Comparison of ENCODE assay signal across 9 mouse cellular contexts in the genomic region with DNA sequence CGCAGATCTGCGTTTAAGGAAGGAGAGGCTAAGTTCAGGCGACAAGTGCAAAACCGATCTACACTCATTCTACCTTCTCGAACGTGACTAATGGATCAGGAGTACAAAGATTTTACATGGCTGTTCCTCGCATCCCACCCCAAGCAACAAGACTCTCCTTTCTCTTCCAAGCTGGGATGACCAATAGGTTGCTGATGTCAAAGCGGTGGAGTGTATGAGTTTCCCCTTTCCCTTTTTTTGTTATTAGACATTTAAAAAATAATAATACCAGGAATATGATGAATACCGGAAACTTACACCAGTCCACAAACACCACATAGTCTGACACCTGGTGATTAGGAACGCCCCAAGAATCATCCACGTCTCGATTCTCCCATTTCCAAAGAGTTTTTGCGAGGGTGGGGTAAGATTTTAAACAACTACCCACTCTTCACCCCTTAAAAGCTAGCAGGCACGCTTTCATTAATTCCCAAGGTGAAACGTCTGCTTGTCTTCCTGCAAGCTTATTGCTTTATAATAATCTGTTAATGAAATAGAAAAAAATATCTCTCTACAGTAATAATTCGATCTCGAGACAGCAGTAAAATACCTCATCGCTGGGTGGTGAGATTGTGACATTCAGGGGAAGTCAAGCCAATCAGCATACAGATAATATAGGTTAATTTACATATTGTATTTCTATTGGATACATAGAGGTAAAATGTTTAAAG. TPM values are rescaled to one million over a fixed set of nuclear protein-coding genes. Genes with fewer than 3 reads are reported as not detected.
DNase-seq lines count a peak whose midpoint lies in the region; ATAC-seq and TF ChIP-seq lines count a peak whose summit lies in the region.
"Had no signal": no experiment of that assay in that cellular context is flagged by ENCODE, and none has a peak within 500 bp of the region (broad histone marks: within the 10 kb centered on the region; RNA-seq: fewer than 3 reads in every experiment).

Gpr85 (minus strand) TSS at position 598 of the 710 bp plus-strand sequence.

- H3K9ac ChIP-seq in limb, embryonic 11.5 days (ENCODE audit: low read length): peak within 1 kb of the TSS; percentile 82

- peak within 1 kb of the TSS; percentile 66 for H3K4me3 ChIP-seq in hindbrain, embryonic 10.5 days
- peak within 1 kb of the TSS; percentile 57 for H3K4me3 ChIP-seq in limb, embryonic 11.5 days (ENCODE audit: low read depth, low read length)
- H3K4me3 ChIP-seq in olfactory bulb, adult 2 months (ENCODE audit: insufficient read depth, low read depth, low read length): peak within 1 kb of the TSS; percentile 93

- peak; percentile 21 for DNase-seq in embryo, embryonic 10 days (ENCODE audit: low spot score)
- DNase-seq in embryo, embryonic 9.5 days (ENCODE audit: extremely low spot score): no peak
- peak; percentile 34 for DNase-seq in hindbrain, embryonic 10.5 days (ENCODE audit: low spot score)
- peak; percentile 31 for DNase-seq in limb, embryonic 11.5 days (ENCODE audit: low spot score)
- no peak for DNase-seq in thymus, postnatal 0 days (ENCODE audit: low spot score)

- peak; percentile 60 for ATAC-seq in CD4-positive, CD25-positive, alpha-beta regulatory T cell, adult 4 months
- peak; percentile 68 for ATAC-seq in common myeloid progenitor, adult 5-6 weeks (replicated peaks; ENCODE audit: low read depth, poor library complexity, severe bottlenecking)
- ATAC-seq in limb, embryonic 11.5 days (ENCODE audit: insufficient number of reproducible peaks, low FRiP score, low TSS enrichment, low read depth): no peak

- H3K9me3 ChIP-seq in hindbrain, embryonic 10.5 days: no peaks in the 10 kb centered on the region
- no peaks in the 10 kb centered on the region for H3K9me3 ChIP-seq in limb, embryonic 11.5 days (ENCODE audit: control insufficient read depth, low read length)

- TF ChIP-seq POLR2A in olfactory bulb, adult 2 months (IDR thresholded peaks at IDR 0.05; ENCODE audit: insufficient read depth, low read depth, low read length): no peak

- H3K36me3 ChIP-seq in hindbrain, embryonic 10.5 days: no peaks in the 10 kb centered on the region
- no peaks in the 10 kb centered on the region for H3K36me3 ChIP-seq in limb, embryonic 11.5 days (ENCODE audit: control insufficient read depth, insufficient read depth, low read length)

- WGBS in hindbrain, embryonic 10.5 days: 47% methylated on average over 18 of the region's 18 CpGs
- 46% methylated on average over 18 of the region's 18 CpGs for WGBS in limb, embryonic 11.5 days
- 16% methylated on average over 18 of the region's 18 CpGs for WGBS in olfactory bulb, adult 2 months

- peaks cover 18% of the 10 kb centered on the region for H3K4me1 ChIP-seq in hindbrain, embryonic 10.5 days (replicated peaks)
- no peaks in the 10 kb centered on the region for H3K4me1 ChIP-seq in limb, embryonic 11.5 days (ENCODE audit: control insufficient read depth, insufficient read depth, low read length)
- no peaks in the 10 kb centered on the region for H3K4me1 ChIP-seq in olfactory bulb, adult 2 months (ENCODE audit: control insufficient read depth, insufficient read depth, low read length)

- H3K4me2 ChIP-seq in limb, embryonic 11.5 days (ENCODE audit: low read depth, severe bottlenecking): peak within 1 kb of the TSS; percentile 90

- H3K27ac ChIP-seq in hindbrain, embryonic 10.5 days: peak within 1 kb of the TSS; percentile 95
- no peak within 1 kb of the TSS for H3K27ac ChIP-seq in limb, embryonic 11.5 days (replicated peaks; ENCODE audit: low read depth, low read length)
- peak within 1 kb of the TSS; percentile 100 for H3K27ac ChIP-seq in olfactory bulb, adult 2 months (ENCODE audit: insufficient read depth, low read depth, low read length)

- peaks cover 15% of the 10 kb centered on the region for H3K27me3 ChIP-seq in hindbrain, embryonic 10.5 days (ENCODE audit: insufficient read depth, poor library complexity, severe bottlenecking)
- no peaks in the 10 kb centered on the region for H3K27me3 ChIP-seq in limb, embryonic 11.5 days (ENCODE audit: control insufficient read depth, insufficient read depth, low read length)

- TF ChIP-seq CTCF in olfactory bulb, adult 2 months (IDR thresholded peaks at IDR 0.05; ENCODE audit: insufficient read depth, low read depth, low read length): no peak

RNA-seq across cellular contexts. Expression of gene Gpr85, which starts in this region (rescaled TPM):
- under 1 TPM in 1 of 2 experiments, not detected in 1; 0.28 TPM for polyA plus RNA-seq in CD4-positive, CD25-positive, alpha-beta regulatory T cell, adult 4 months (2017; shearing (Covaris generic))
- total RNA-seq in common myeloid progenitor, adult 5-6 weeks (2017): 0.05 TPM in 1 of 2 replicates, not detected in the other
- 9.4 and 14.2 TPM in 2 replicates for polyA plus RNA-seq in hindbrain, embryonic 10.5 days (2016; fragmentation: Nextera tagmentation; extraction: Ambion mirVana)
- 2.9 and 3.4 TPM in 2 replicates for polyA plus RNA-seq in limb, embryonic 11.5 days (2014; fragmentation: Nextera tagmentation; extraction: Ambion mirVana)
- polyA plus RNA-seq in olfactory bulb, adult 2 months (2012; ENCODE audit: insufficient read depth, insufficient read length, low replicate concordance, missing spikeins): not detected in 2 replicates
- 0.12 TPM in 1 of 2 replicates, not detected in the other for polyA plus RNA-seq in thymus, postnatal 0 days (2015; fragmentation: Nextera tagmentation; extraction: Ambion mirVana)
- total RNA-seq: neutrophil, adult 5-6 weeks had no signal

Comparison
In these comparisons a context has a peak if more than half of its experiments do, and no peak if none do; other contexts are left out.
1. DNase-seq: peak in embryo, embryonic 10 days (single experiment), hindbrain, embryonic 10.5 days (single experiment) and limb, embryonic 11.5 days (single experiment); none in embryo, embryonic 9.5 days (single experiment) and thymus, postnatal 0 days (single experiment).
2. Peak in ATAC-seq in CD4-positive, CD25-positive, alpha-beta regulatory T cell, adult 4 months; RNA of the gene not detected or under 1 TPM.
3. Peak in ATAC-seq in common myeloid progenitor, adult 5-6 weeks; RNA of the gene not detected or under 1 TPM.
4. Peak in every context shown above with its lines, with median percentiles within 50 percentile points of each other: H3K4me3 ChIP-seq.